Mouse (Mus musculus) heart, adult 2 months (tissue): ENCODE measurements around the gene Hist1h2ae. TPM values are rescaled to one million over a fixed set of nuclear protein-coding genes. Genes with fewer than 3 reads are reported as not detected.
"Not testable (repeated sequence)": the region's sequence is repeated elsewhere in the genome, so short reads cannot be mapped to it uniquely, and the experiment has no call there.

Source experiments
- DNase-seq, 2 experiments: peaks; one replicate each; pipeline ENCODE4 v3.0.0; 2021
- H3K27ac ChIP-seq: fragments of 200-600 bp; 2 replicates; pipeline ENCODE4 v1.8.1; 2022
- H3K27me3 ChIP-seq: fragments of 200-500 bp; 2 replicates; pipeline ENCODE4 v1.6.1; 2012; ENCODE audit warnings: mild to moderate bottlenecking, low read length, inconsistent platforms, mixed read lengths; ENCODE audit not compliant: control insufficient read depth, insufficient read depth
- H3K36me3 ChIP-seq: fragments of 200-500 bp; 2 replicates; pipeline ENCODE4 v1.6.1; 2012; ENCODE audit warnings: low read length, inconsistent platforms; ENCODE audit not compliant: control insufficient read depth, insufficient read depth
- H3K4me1 ChIP-seq: fragments of 200-500 bp; 2 replicates; pipeline ENCODE4 v1.6.1; 2011; ENCODE audit warnings: low read length; ENCODE audit not compliant: control insufficient read depth, insufficient read depth
- H3K4me3 ChIP-seq: fragments of 200-600 bp; 2 replicates; pipeline ENCODE4 v1.8.1; 2022
- H3K79me2 ChIP-seq: fragments of 200-500 bp; replicated peaks from 2 replicates; pipeline ENCODE4 v1.6.1; 2012; ENCODE audit warnings: mild to moderate bottlenecking, inconsistent platforms, low read length, moderate library complexity, mixed read lengths; ENCODE audit not compliant: control insufficient read depth, insufficient read depth
- H3K9ac ChIP-seq: fragments of 200-500 bp; 2 replicates; pipeline ENCODE4 v1.6.1; 2012; ENCODE audit warnings: low read depth, mild to moderate bottlenecking, control low read depth, inconsistent platforms, low read length, mixed read lengths
- CTCF ChIP-seq: fragments of 200-600 bp; IDR thresholded peaks from 2 replicates; pipeline ENCODE4 v1.8.1; 2022; ENCODE audit warnings: antibody characterized with exemption, mild to moderate bottlenecking, moderate library complexity
- EP300 ChIP-seq: fragments of 200-500 bp; IDR thresholded peaks from 2 replicates; pipeline ENCODE4 v1.6.1; 2011; ENCODE audit warnings: low read depth, low read length, control low read depth; ENCODE audit not compliant: insufficient read depth
- POLR2A ChIP-seq: fragments of 200-500 bp; IDR thresholded peaks from 2 replicates; pipeline ENCODE4 v1.6.1; 2011; ENCODE audit warnings: mild to moderate bottlenecking, low read depth, low read length, control low read depth; ENCODE audit not compliant: insufficient read depth
- WGBS: fragments of 180-500 bp; shearing (Covaris S2); methylation state at CpG from one replicate; pipeline ENCODE4 v1.1.7; 2018; 5-methylcytosine and 5-hydroxymethylcytosine counted together
- intact Hi-C: fragments of 180-260 bp; cut with DNase I; formaldehyde crosslinking; loops from one replicate; pipeline ENCODE4 v1.15.1; 2025
- polyA plus RNA-seq: library from polyadenylated mRNA; depleted of rRNA; stranded (reverse); fragments of >200 nt; gene quantifications from 2 replicates; pipeline ENCODE4 v1.2.3, GENCODE M21; 2012
- total RNA-seq, 2 experiments: library from RNA; stranded (reverse); gene quantifications; 2 replicates each; pipeline ENCODE4 v1.2.3; 2021

The Hist1h2ae gene
- total and polyA plus RNA-seq, 3 experiments: 0.49 to 2.8 (median 1.8) TPM

DNA sequence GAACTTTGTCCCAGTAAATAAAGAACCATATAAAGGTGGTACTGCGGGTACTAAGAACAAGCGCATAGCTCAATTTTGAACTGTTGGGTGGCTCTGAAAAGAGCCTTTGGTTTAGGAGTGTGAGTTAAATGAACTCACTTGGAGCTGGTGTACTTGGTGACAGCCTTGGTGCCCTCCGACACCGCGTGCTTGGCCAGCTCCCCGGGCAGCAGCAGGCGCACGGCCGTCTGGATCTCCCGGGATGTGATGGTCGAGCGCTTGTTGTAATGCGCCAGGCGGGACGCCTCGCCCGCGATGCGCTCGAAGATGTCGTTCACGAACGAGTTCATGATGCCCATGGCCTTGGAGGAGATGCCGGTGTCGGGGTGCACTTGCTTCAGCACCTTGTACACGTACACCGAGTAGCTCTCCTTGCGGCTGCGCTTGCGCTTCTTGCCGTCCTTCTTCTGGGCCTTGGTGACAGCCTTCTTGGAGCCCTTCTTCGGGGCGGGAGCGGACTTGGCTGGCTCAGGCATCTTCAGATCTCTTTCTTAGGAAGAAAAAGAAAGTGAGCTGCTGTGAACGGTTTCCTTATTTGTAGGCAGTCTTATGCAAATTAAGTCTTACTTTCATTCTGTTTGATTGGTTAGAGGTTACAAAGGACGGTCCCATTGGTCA lies 14.6 kb upstream of the Hist1h2ae start:
- peak; percentile 77 to 80 for DNase-seq
- under 1% methylated on average over 35 of the region's 36 CpGs for WGBS
- Histone ChIP-seq H3K4me3 (peak overlapping the region; percentile 67), H3K9ac (peak overlapping the region; percentile 79), H3K27ac (peak overlapping the region; percentile 95)
- not testable (repeated sequence) for H3K4me1 ChIP-seq, H3K36me3 ChIP-seq, H3K27me3 ChIP-seq, H3K79me2 ChIP-seq
- TF ChIP-seq POLR2A: peak; percentile 96
- intact Hi-C loops: loop anchor here (1.0 to 10.0 kb wide), 6 partner anchors 36 to 1871 kb away; partner anchors contain the start of genes Hist1h1b, Hist1h2ai, Hist1h2an and Hist1h2bc

- Histone ChIP-seq H3K9ac (peak overlapping the region; percentile 73), H3K79me2 (no peaks in the 10 kb centered on the region), H3K27me3 (no peaks in the 10 kb centered on the region), H3K4me3 (peak overlapping the region; percentile 67), H3K36me3 (peaks cover 4% of the 10 kb centered on the region; the same call in 1 of the 2 replicates), H3K4me1 (peaks cover 4% of the 10 kb centered on the region), H3K27ac (peak overlapping the region; percentile 95)
- intact Hi-C loops: loop anchor here (2.0 to 10.0 kb wide), 4 partner anchors 54 to 1870 kb away; partner anchors contain the start of genes Hist1h1b, Hist1h2ai, Hist1h2an and Hist1h2bc
- TF ChIP-seq CTCF (no peak), POLR2A (peak; percentile 57), EP300 (no peak)
- DNase-seq: peak; percentile 79 to 83
- under 1% methylated on average over 21 of the region's 21 CpGs for WGBS
Observed at GRCm38 (mm10) chr13:23585029-23585441, 14.0 kb upstream of the Hist1h2ae start.

- Histone ChIP-seq H3K9ac (peak overlapping the region; percentile 23), H3K79me2 (no peaks in the 10 kb centered on the region), H3K27ac (peak overlapping the region; percentile 95), H3K27me3 (no peaks in the 10 kb centered on the region), H3K4me3 (peak overlapping the region; percentile 67), H3K4me1 (peaks cover 4% of the 10 kb centered on the region), H3K36me3 (peaks cover 4% of the 10 kb centered on the region; the same call in 1 of the 2 replicates)
- intact Hi-C loops: loop anchor here (2.0 to 10.0 kb wide), 6 partner anchors 54 to 1870 kb away; partner anchors contain the start of genes Hist1h1b, Hist1h2ag, Hist1h2ai and Hist1h2an
- no peak for DNase-seq
- TF ChIP-seq POLR2A (no peak), CTCF (no peak)
Observed at GRCm38 (mm10) chr13:23584331-23584730, 13.3 kb upstream of the Hist1h2ae start.

GRCm38 (mm10) chr13:23583387-23584068 lies 12.5 kb upstream of the Hist1h2ae start:
- Histone ChIP-seq H3K27me3 (no peaks in the 10 kb centered on the region), H3K79me2 (no peaks in the 10 kb centered on the region), H3K4me3 (no peak overlapping the region; the same call in 1 of the 2 replicates), H3K36me3 (peaks cover 4% of the 10 kb centered on the region; the same call in 1 of the 2 replicates), H3K9ac (no peak overlapping the region), H3K4me1 (peaks cover 4% of the 10 kb centered on the region), H3K27ac (no peak overlapping the region; the same call in 1 of the 2 replicates)
- TF ChIP-seq EP300: no peak
- no peak for TF ChIP-seq CTCF
- no peak for TF ChIP-seq POLR2A
- DNase-seq: no peak
- intact Hi-C loops: loop anchor here (2.0 to 10.0 kb wide), 6 partner anchors 53 to 1869 kb away; partner anchors contain the start of genes Hist1h1b, Hist1h2ag, Hist1h2ai and Hist1h2an

DNA sequence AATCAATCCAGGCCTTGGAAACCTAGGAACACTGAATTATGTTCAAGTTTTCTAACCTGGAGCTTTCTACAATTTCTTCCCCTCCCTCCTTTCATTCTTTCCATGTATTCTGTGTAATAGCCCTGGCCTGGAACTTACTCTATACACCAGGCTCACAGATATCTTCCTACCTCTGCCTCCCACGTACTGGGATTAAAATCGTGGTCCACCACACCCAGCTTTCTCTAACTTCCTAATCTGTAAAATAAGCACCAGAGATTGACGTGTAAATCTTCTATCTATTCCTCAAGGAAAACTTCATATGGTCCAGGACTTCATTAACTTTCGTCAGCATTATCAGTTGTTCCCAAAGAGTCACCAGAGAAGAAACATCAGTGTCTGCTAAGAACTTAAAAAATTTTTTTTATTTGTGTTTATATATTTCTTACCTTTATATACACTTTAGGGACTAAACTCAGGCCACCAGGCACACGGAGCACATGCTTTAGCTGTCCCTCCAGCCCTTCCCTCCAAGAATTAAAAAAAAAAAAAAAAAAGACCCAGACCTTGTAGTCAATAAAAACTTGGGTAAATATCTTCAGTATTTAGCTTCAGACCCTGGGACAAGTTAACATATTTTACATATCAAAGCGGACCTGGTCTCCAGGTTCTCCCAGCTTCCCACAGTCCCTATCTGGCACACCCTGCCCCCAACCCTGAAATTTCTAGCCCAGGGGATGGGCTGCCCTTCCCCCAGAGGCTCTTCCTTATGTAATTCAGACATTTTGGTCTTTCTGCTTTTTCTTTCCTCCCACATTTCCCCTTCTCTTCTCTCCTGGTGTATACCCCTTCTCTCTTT lies 11.4 kb upstream of the Hist1h2ae start:
- no peaks in the 10 kb centered on the region for H3K27me3 ChIP-seq
- no peaks in the 10 kb centered on the region for H3K79me2 ChIP-seq
- H3K9ac ChIP-seq: peak overlapping the region; percentile 71; the same call in 1 of the 2 replicates
- peaks cover 4% of the 10 kb centered on the region for H3K4me1 ChIP-seq
- intact Hi-C loops: loop anchor here (5.0 to 10.0 kb wide), 4 partner anchors 160 to 1868 kb away; partner anchors contain the start of genes Hist1h1b, Hist1h2ag, Hist1h2ai and Hist1h2an
- H3K27ac ChIP-seq: peak overlapping the region; percentile 7
- TF ChIP-seq CTCF: no peak
- TF ChIP-seq POLR2A: no peak
- TF ChIP-seq EP300: no peak
- peaks cover 4% of the 10 kb centered on the region; the same call in 1 of the 2 replicates for H3K36me3 ChIP-seq
- H3K4me3 ChIP-seq: peak overlapping the region; percentile 72
- 37% methylated on average over 6 of the region's 6 CpGs for WGBS
- no peak for DNase-seq
